Mouse (Mus musculus) forebrain, embryonic 15.5 days (tissue): ENCODE measurements around the gene Gm7173. TPM values are rescaled to one million over a fixed set of nuclear protein-coding genes. Genes with fewer than 3 reads are reported as not detected.

Experiments used
- ATAC-seq: fragments of 200-750 bp; cut with Nextera tagmentation; replicated peaks from 2 replicates; pipeline ENCODE4 v1.8.0; 2017; ENCODE audit warnings: mild to moderate bottlenecking, moderate TSS enrichment, moderate library complexity
- H3K27ac ChIP-seq: fragments of 300-500 bp; sonication (generic); replicated peaks from 2 replicates; pipeline ENCODE4 v1.5.1; 2015; ENCODE audit warnings: mild to moderate bottlenecking, inconsistent platforms
- H3K27me3 ChIP-seq: fragments of 300-500 bp; sonication (generic); 2 replicates; pipeline ENCODE4 v1.6.1; 2015; ENCODE audit warnings: inconsistent platforms
- H3K36me3 ChIP-seq: fragments of 300-500 bp; sonication (generic); 2 replicates; pipeline ENCODE4 v1.6.1; 2015; ENCODE audit warnings: mild to moderate bottlenecking, inconsistent platforms
- H3K4me1 ChIP-seq: fragments of 300-500 bp; sonication (generic); 2 replicates; pipeline ENCODE4 v1.6.1; 2015; ENCODE audit warnings: inconsistent platforms
- H3K4me2 ChIP-seq: fragments of 300-500 bp; sonication (generic); replicated peaks from 2 replicates; pipeline ENCODE4 v1.6.1; 2015; ENCODE audit warnings: mild to moderate bottlenecking, inconsistent platforms
- H3K4me3 ChIP-seq: fragments of 300-500 bp; sonication (generic); 2 replicates; pipeline ENCODE4 v1.5.1; 2015; ENCODE audit warnings: mild to moderate bottlenecking, inconsistent platforms
- H3K9ac ChIP-seq: fragments of 300-500 bp; sonication (generic); replicated peaks from 2 replicates; pipeline ENCODE4 v1.6.1; 2015; ENCODE audit warnings: mild to moderate bottlenecking, inconsistent platforms
- H3K9me3 ChIP-seq: fragments of 300-500 bp; sonication (generic); 2 replicates; pipeline ENCODE4 v1.6.1; 2016; ENCODE audit warnings: inconsistent platforms
- WGBS: fragments of 180-500 bp; shearing (Covaris S2); methylation state at CpG from one replicate; pipeline ENCODE4 v1.1.7; 2015; ENCODE audit warnings: mixed read lengths; 5-methylcytosine and 5-hydroxymethylcytosine counted together
- polyA plus RNA-seq: library from polyadenylated mRNA; unstranded; fragments of >200 nt; fragmentation: Nextera tagmentation; extraction: Ambion mirVana; gene quantifications from 2 replicates; pipeline ENCODE4 v1.2.1, GENCODE M21; 2015

Gm7173 gene
- polyA plus RNA-seq: 0.98 and 1.7 TPM in 2 replicates

DNA sequence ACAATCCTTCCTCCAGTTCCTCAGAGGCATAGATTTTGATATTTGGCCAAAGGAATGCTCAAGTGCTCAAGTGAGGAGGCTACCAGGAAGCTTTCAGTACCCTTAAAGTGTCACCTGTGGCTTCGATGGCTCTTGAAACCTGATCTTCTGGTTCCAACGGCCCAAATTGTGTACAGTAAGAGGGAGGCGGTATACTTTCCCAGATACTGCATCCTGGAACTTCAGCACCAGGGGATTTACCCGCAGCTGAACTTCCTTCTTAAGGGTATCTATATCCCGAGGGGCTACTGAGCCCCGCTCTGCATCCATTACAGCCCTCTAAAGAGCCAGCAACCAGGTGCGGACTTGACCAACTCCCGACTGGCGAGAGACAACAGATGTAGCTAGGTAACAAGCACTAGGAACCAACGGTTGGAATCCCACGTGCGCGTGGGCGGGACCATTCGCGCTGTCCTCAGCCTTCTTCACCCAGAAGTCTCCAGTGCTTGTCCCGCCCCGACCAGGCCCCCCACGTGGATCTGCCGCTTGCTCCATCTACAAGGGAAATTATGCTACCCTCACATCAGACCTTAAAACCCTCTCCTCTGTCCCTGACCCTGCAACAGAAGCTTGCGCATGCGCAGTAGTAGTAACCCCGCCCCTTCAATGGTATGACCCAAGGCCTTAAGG lies at the start of gene Gm7173:
TSS of gene Gm7173 (minus strand) at position 309 of the 669 bp plus-strand sequence.
- WGBS: 28% methylated on average over 23 of the region's 23 CpGs
- Histone ChIP-seq H3K9ac (0 out of 2 replicates have a peak within 1 kb of the TSS, but pooled peaks have one; percentile 26), H3K4me2 (peak within 1 kb of the TSS; percentile 42), H3K27ac (no peak within 1 kb of the TSS), H3K4me3 (peak within 1 kb of the TSS; percentile 42), H3K36me3 (no peaks in the 10 kb centered on the region), H3K9me3 (no peaks in the 10 kb centered on the region), H3K4me1 (no peaks in the 10 kb centered on the region), H3K27me3 (no peaks in the 10 kb centered on the region)
- peak; percentile 90 for ATAC-seq

DNA sequence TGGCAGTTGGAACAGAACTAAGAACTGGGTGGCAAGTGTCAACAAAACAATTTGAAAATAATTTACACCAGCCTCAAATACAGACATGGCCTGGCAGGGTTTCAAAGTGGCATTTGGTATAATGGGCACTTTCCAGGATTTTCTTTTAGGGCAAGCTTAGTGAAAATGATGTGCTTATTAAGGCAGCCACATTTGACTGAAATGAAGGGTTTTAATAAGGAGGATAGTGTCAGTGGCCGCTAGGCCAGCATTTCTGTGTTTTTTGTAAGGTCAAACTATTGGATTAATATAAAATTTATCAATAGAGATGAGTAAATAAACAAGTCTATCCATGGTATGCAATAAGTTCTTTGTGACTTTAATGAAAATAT lies 546 bp upstream of the Gm7173 start:
- Histone ChIP-seq H3K36me3 (no peaks in the 10 kb centered on the region), H3K9ac (no peak overlapping the region), H3K9me3 (no peaks in the 10 kb centered on the region), H3K4me1 (no peaks in the 10 kb centered on the region), H3K27ac (no peak overlapping the region), H3K4me2 (peak overlapping the region; percentile 42), H3K27me3 (no peaks in the 10 kb centered on the region), H3K4me3 (peak overlapping the region; percentile 42)
- 52% methylated on average over 1 of the region's 1 CpGs for WGBS
- peak; percentile 29; the same call in 1 of the 2 replicates for ATAC-seq

DNA sequence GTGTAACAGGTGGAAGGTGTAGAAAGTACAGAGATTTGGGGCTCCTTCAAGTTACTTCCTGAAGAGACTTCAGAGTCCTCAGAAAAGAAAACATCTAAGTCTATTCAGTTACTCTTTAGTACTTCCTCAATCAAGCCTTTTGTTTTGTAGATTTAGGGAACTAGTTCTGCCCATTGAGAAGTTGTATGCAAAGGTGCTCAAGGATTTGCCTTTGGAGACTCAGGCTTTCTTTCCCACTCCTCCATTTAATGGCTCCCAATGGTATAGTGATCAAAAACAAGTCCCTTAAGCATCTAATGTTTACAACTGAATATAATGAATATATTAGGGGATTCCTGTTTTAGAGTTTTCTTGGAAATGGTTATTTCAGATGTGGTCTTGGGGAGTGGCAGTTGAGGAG lies 200.3 kb downstream of the Gm7173 start:
- Histone ChIP-seq H3K4me2 (no peak overlapping the region), H3K4me3 (no peak overlapping the region), H3K9me3 (no peaks in the 10 kb centered on the region), H3K4me1 (no peaks in the 10 kb centered on the region), H3K9ac (no peak overlapping the region), H3K36me3 (no peaks in the 10 kb centered on the region), H3K27me3 (no peaks in the 10 kb centered on the region), H3K27ac (no peak overlapping the region)
- ATAC-seq: no peak

Other genes with a start within 250 kb of the Gm7173 start
- gene Mageb16, start 154.2 kb upstream of the Gm7173 start, polyA plus RNA-seq: 0.15 and 0.19 TPM in 2 replicates